Mouse (Mus musculus) right cerebral cortex, adult 2 months (tissue): ENCODE results near the gene Epb41.

Experiments used
- DNase-seq, 2 experiments: peaks; one replicate each; pipeline ENCODE4 v3.0.0; 2021 to 2022; ENCODE audit warnings: low spot score in 2 of 2

Gene Epb41

DNA sequence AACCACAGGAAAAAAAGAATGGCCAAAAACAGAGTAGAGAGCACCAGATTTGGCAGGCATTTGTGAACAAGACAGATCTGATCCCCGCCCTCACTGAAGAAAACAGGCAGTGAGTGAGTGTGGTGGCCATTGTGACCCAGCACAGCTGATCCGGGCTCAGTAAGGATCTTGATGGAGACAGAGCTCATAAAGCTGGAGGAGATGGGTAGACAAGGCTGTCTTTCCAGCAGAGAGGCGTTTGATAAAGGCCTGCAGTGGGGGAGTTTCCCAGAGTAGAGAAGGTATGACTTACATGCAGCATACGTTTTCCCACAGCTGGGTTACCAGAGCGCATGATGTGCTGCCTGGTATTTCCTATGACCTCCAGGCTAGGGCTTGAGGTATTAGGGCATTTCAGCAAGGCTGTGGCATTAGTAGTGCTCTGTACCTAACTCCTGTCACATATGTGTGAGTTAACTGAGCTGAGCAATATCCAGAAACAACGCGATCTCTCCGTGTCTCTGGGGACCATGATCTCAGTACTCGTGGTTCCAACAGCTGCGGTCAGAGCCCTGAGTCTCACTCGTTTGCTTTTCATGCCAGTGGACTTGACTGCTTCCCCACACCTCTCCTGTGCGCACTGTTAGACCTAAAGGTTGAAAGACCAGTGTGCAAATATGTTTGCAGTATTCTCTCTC lies 176.5 kb downstream of the Epb41 start:
- no peak for DNase-seq

DNA sequence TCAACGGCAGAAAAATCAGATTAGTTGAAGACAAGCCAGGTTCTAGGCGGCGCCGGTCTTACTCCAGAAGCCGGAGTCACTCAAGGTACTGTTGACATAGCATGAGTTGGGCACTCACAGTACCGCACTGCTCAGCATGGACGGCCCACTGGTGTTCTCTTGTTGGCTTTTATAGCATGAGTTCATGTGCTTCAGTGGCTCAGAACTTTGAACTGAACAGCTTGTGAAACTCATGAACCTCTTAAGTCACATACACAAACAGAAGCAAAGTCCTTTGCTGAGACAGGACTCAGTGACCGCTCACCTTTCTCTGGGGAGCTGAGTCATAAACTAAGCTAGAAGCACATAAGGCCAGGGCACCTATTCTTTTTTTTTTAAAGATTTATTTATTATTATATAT lies 177.3 kb downstream of the Epb41 start:
- no peak for DNase-seq

DNA sequence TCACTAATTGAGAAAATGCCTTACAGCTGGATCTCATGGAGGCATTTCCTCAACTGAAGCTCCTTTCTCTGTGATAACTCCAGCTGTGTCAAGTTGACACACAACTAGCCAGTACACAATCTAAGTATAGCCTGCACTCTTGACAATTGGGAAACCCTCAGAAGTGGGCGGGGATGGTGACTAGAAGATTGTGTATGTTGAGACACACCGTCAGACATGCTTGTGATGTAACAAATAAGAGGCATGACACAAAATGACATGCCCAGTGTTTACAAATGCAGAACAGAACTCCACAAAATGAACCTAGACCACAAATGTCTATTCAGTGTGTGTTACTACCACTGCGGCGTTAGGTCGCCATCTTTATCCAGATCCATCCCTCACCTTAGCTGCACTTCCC lies 178.0 kb downstream of the Epb41 start:
- DNase-seq = no peak

GRCm38 (mm10) chr4:131890692-131891091 lies 184.4 kb downstream of the Epb41 start:
- no peak for DNase-seq

- DNase-seq = no peak
Measured at GRCm38 (mm10) chr4:131888564-131888963, 186.6 kb downstream of the Epb41 start.

DNA sequence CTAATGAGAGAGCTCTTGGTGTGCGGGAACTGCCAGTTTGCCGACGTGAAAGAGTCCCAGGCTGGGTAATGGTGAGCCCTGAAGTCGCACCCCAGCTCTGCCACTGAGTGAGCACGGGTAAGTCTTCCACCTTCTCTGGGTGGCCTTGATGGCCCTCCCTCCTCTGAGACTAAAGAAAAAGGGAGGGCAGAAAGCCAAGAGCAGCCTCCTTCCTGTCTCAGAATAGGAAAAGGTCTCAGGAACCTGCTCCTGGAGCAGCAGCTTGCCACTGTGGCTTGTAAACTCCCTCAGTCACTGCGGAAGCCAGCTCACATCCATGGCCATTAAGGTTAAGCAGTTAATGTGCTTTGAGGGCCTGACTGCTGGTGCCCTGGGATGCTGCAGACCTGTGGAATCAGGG lies 189.7 kb downstream of the Epb41 start:
- DNase-seq = no peak

- no peak for DNase-seq
Measured at GRCm38 (mm10) chr4:131883571-131883970, 191.6 kb downstream of the Epb41 start.

GRCm38 (mm10) chr4:131881306-131881705 lies 193.8 kb downstream of the Epb41 start:
- DNase-seq = no peak

- no peak for DNase-seq
Measured at GRCm38 (mm10) chr4:131879692-131880091, 195.4 kb downstream of the Epb41 start.

DNA sequence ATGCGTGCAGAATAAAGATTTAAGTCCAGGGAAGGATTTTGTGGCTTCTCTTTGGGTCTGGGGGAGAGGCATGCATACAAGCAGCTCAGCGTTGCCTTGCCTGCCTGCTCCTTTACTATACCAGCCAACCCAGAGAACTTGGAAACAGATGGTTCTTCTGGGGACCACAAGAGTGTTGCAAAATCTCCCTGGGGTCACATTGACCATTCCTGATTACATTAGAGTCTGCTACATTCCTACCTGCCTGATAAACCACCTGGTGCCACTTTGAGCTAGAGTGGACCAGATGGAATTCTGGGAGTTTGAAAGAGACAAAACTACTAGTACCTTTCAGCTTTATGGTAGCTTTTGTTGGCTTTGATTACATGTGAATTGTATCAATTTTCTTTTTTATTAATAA lies 198.3 kb downstream of the Epb41 start:
- no peak for DNase-seq

DNA sequence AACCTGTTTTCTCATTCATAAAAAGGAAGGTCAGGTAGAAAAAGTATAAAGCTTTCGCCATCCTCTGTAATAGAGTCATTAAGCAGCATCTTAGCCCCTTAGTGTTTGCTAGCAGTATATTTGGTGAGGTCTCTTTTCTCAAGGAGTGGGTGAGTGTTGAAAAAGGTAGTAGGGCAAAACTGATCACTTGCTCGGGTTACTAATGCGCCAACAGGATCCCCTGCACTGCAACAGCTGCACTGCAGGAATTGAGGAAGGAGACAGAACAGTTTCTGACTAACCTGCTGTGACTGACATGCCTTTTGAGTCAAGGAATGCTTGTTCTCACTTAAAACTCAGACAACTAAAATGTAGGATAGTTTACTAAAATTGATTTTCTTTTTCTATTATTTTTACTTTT lies 199.9 kb downstream of the Epb41 start:
- no peak for DNase-seq

DNA sequence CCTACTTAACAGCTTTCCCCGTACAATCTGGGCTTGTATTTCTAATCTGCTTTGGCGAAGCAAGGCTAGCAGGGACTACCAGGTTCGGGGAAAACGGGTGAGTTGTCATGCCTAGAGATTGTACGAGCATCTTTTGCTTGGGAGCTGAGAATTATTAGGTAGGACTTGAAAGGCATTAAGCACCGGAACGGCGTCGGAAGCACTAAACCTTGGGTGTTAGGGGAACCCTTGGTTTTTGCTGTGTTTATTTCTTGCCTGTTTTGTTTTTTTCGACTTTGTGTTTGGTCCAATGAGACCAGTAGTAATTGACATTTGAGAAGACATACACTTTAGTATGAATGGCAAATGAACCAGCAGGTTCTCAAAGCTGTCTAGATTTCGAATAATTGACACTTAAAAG lies 200.6 kb downstream of the Epb41 start:
- no peak for DNase-seq

DNA sequence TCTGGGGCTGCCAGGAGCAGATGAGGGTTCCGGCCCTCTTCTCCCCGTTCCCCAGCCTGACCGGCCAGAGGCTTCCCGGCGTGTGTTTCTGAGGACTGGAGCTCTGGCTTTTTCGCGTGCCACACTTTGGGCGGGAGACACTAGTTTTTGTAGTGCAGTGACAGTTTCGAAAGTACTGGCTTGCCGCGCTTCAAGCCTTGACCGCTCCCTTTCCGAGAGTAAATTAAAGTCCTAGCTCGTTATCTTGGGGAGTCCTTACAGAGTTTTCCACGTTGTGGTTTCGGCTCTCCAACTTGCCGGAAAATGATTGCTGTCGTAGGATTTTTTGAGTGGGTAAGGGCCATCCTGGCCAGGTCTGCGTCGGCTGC lies 201.0 kb downstream of the Epb41 start:
- DNase-seq = no peak
